Mouse (Mus musculus) embryonic facial prominence, embryonic 11.5 days (tissue): ENCODE results near the gene Zfp346. TPM values are rescaled to one million over a fixed set of nuclear protein-coding genes. Genes with fewer than 3 reads are reported as not detected.

Experiments used
- ATAC-seq: fragments of 200-750 bp; cut with Nextera tagmentation; replicated peaks from 2 replicates; pipeline ENCODE4 v1.8.0; 2017; ENCODE audit warnings: low read depth; ENCODE audit not compliant: insufficient number of reproducible peaks, low FRiP score, low TSS enrichment
- DNase-seq: peaks from one replicate; pipeline ENCODE4 v3.0.0-alpha.2; 2015; ENCODE audit warnings: low spot score
- H3K27ac ChIP-seq: fragments of 300-500 bp; sonication (generic); replicated peaks from 2 replicates; pipeline ENCODE4 v1.5.1; 2014; ENCODE audit warnings: mild to moderate bottlenecking, low read depth, low read length, control low read depth
- H3K27me3 ChIP-seq: fragments of 300-500 bp; sonication (generic); 2 replicates; pipeline ENCODE4 v1.6.1; 2014; ENCODE audit warnings: mild to moderate bottlenecking, low read length, moderate library complexity, mixed read lengths; ENCODE audit not compliant: control insufficient read depth, insufficient read depth
- H3K36me3 ChIP-seq: fragments of 300-500 bp; sonication (generic); replicated peaks from 2 replicates; pipeline ENCODE4 v1.6.1; 2014; ENCODE audit warnings: low read depth, mild to moderate bottlenecking, low read length, moderate library complexity, mixed read lengths; ENCODE audit not compliant: control insufficient read depth, insufficient read depth
- H3K4me1 ChIP-seq: fragments of 300-500 bp; sonication (generic); 2 replicates; pipeline ENCODE4 v1.6.1; 2014; ENCODE audit warnings: low read length, mixed read lengths; ENCODE audit not compliant: control insufficient read depth, insufficient read depth
- H3K4me2 ChIP-seq: fragments of 300-500 bp; sonication (generic); 2 replicates; pipeline ENCODE4 v1.6.1; 2014; ENCODE audit warnings: low read depth, mild to moderate bottlenecking, control low read depth, low read length, moderate library complexity
- H3K4me3 ChIP-seq: fragments of 300-500 bp; sonication (generic); 2 replicates; pipeline ENCODE4 v1.5.1; 2014; ENCODE audit warnings: low read depth, low read length, control low read depth
- H3K9ac ChIP-seq: fragments of 300-500 bp; sonication (generic); replicated peaks from 2 replicates; pipeline ENCODE4 v1.6.1; 2014; ENCODE audit warnings: mild to moderate bottlenecking, control low read depth, low read length
- H3K9me3 ChIP-seq: fragments of 300-500 bp; sonication (generic); replicated peaks from 2 replicates; pipeline ENCODE4 v1.6.1; 2016; ENCODE audit warnings: mild to moderate bottlenecking, low read length, inconsistent platforms, mixed read lengths; ENCODE audit not compliant: control insufficient read depth
- WGBS: fragments of 180-500 bp; shearing (Covaris S2); extraction: QIAGEN DNeasy Blood & Tissue Kit; methylation state at CpG from one replicate; pipeline ENCODE4 v1.1.7; 2014; 5-methylcytosine and 5-hydroxymethylcytosine counted together
- polyA plus RNA-seq: library from polyadenylated mRNA; unstranded; fragments of >200 nt; fragmentation: Nextera tagmentation; extraction: Ambion mirVana; gene quantifications from 2 replicates; pipeline ENCODE4 v1.2.1, GENCODE M21; 2014

The Zfp346 gene
- polyA plus RNA-seq, 1 experiment from 2014 or later = 19.0 TPM

GRCm38 (mm10) chr13:55162365-55162764 is 57.3 kb downstream of the Zfp346 start:
- Histone ChIP-seq H3K9ac (no peak overlapping the region), H3K9me3 (no peaks in the 10 kb centered on the region), H3K4me3 (no peak overlapping the region), H3K27me3 (no peaks in the 10 kb centered on the region), H3K27ac (no peak overlapping the region), H3K36me3 (no peaks in the 10 kb centered on the region), H3K4me2 (no peak overlapping the region), H3K4me1 (no peaks in the 10 kb centered on the region)
- no peak for DNase-seq
- no peak for ATAC-seq
- WGBS = 43% methylated on average over 7 of the region's 7 CpGs

GRCm38 (mm10) chr13:55163553-55163952 is 58.4 kb downstream of the Zfp346 start:
- no peaks in the 10 kb centered on the region for H3K36me3 ChIP-seq
- WGBS = 69% methylated on average over 5 of the region's 5 CpGs
- no peaks in the 10 kb centered on the region for H3K9me3 ChIP-seq
- no peaks in the 10 kb centered on the region for H3K27me3 ChIP-seq
- no peak overlapping the region for H3K9ac ChIP-seq
- H3K4me1 ChIP-seq = no peaks in the 10 kb centered on the region
- no peak overlapping the region for H3K4me3 ChIP-seq
- ATAC-seq = no peak
- no peak overlapping the region for H3K4me2 ChIP-seq
- no peak overlapping the region for H3K27ac ChIP-seq
- no peak for DNase-seq

- H3K27ac ChIP-seq = no peak overlapping the region
- H3K4me1 ChIP-seq = no peaks in the 10 kb centered on the region
- no peak overlapping the region for H3K4me3 ChIP-seq
- ATAC-seq (no peak), DNase-seq (no peak)
- no peak overlapping the region for H3K9ac ChIP-seq
- H3K4me2 ChIP-seq = no peak overlapping the region
- no peaks in the 10 kb centered on the region for H3K9me3 ChIP-seq
- H3K27me3 ChIP-seq = no peaks in the 10 kb centered on the region
- 92% methylated on average over 16 of the region's 16 CpGs for WGBS
- no peaks in the 10 kb centered on the region for H3K36me3 ChIP-seq
These were observed 60.8 kb downstream of the Zfp346 start for GRCm38 (mm10) chr13:55165831-55166339.

GRCm38 (mm10) chr13:55166806-55167725 is 62.0 kb downstream of the Zfp346 start:
- ATAC-seq (no peak), DNase-seq (no peak)
- Histone ChIP-seq H3K4me1 (peaks cover 6% of the 10 kb centered on the region), H3K4me2 (no peak overlapping the region), H3K27ac (no peak overlapping the region), H3K36me3 (no peaks in the 10 kb centered on the region), H3K9ac (no peak overlapping the region), H3K4me3 (no peak overlapping the region), H3K27me3 (no peaks in the 10 kb centered on the region), H3K9me3 (no peaks in the 10 kb centered on the region)
- 86% methylated on average over 32 of the region's 32 CpGs for WGBS

- H3K27ac ChIP-seq = no peak overlapping the region
- H3K4me2 ChIP-seq = no peak overlapping the region
- DNase-seq (no peak), ATAC-seq (no peak)
- no peak overlapping the region for H3K9ac ChIP-seq
- H3K4me1 ChIP-seq = peaks cover 7% of the 10 kb centered on the region
- 74% methylated on average over 11 of the region's 11 CpGs for WGBS
- no peaks in the 10 kb centered on the region for H3K36me3 ChIP-seq
- H3K27me3 ChIP-seq = no peaks in the 10 kb centered on the region
- H3K9me3 ChIP-seq = no peaks in the 10 kb centered on the region
- no peak overlapping the region for H3K4me3 ChIP-seq
These were observed 62.7 kb downstream of the Zfp346 start for GRCm38 (mm10) chr13:55167798-55168197.

GRCm38 (mm10) chr13:55168255-55168654 is 63.1 kb downstream of the Zfp346 start:
- ATAC-seq = no peak
- Histone ChIP-seq H3K27me3 (no peaks in the 10 kb centered on the region), H3K4me1 (peaks cover 7% of the 10 kb centered on the region), H3K36me3 (no peaks in the 10 kb centered on the region), H3K9ac (no peak overlapping the region), H3K4me3 (no peak overlapping the region), H3K27ac (no peak overlapping the region), H3K9me3 (no peaks in the 10 kb centered on the region), H3K4me2 (no peak overlapping the region)
- DNase-seq = no peak
- 96% methylated on average over 5 of the region's 5 CpGs for WGBS

GRCm38 (mm10) chr13:55168958-55169369 is 63.9 kb downstream of the Zfp346 start:
- Histone ChIP-seq H3K9ac (no peak overlapping the region), H3K9me3 (no peaks in the 10 kb centered on the region), H3K36me3 (no peaks in the 10 kb centered on the region), H3K4me3 (no peak overlapping the region), H3K27ac (0 out of 2 replicates have a peak overlapping the region, but pooled peaks have one; percentile 13), H3K4me2 (no peak overlapping the region), H3K27me3 (no peaks in the 10 kb centered on the region), H3K4me1 (peaks cover 7% of the 10 kb centered on the region)
- peak; percentile 33 for DNase-seq
- ATAC-seq = peak; percentile 65
- 64% methylated on average over 13 of the region's 13 CpGs for WGBS
